Mouse (Mus musculus): ENCODE data around the gene Ntmt1. TPM values are rescaled to one million over a fixed set of nuclear protein-coding genes. Genes with fewer than 3 reads are reported as not detected.

Gene Ntmt1
- polyA plus RNA-seq, 1 experiment from 2014 or later: 121 TPM

DNA sequence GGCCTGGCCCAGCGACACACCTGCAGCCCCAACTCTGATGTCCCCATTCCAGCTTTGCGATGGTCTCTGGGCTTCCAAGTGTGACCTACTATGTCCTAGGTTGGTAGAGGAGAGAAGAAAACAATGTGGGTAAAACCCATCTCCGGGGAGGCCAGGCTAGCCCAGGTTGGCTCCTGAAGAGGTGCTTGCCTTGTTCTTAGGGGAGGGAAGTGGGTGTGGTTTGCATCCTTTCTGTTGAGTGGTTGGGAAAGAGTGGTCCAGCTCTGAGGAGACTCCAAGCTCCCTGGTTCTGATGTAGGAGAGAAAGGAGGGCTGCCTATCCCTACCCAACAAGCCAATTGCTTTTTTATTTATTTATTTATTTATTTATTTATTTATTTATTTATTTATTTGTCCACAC, 57.8 kb downstream of the Ntmt1 start:
- no peaks in the 10 kb centered on the region for H3K36me3 ChIP-seq (ENCODE audit: control insufficient read depth, insufficient read depth)
- 58% methylated on average over 3 of the region's 3 CpGs for WGBS
- no peak overlapping the region for H3K9ac ChIP-seq (replicated peaks; ENCODE audit: low read depth, low read length)
- no peak overlapping the region for H3K4me3 ChIP-seq (replicated peaks; ENCODE audit: low read length)
- H3K27me3 ChIP-seq (replicated peaks; ENCODE audit: control insufficient read depth, insufficient read depth, low read length): 0 out of 2 replicates have a peak, but pooled peaks cover 2% of the 10 kb centered on the region
- no peaks in the 10 kb centered on the region for H3K9me3 ChIP-seq (ENCODE audit: control insufficient read depth, low read length)
- no peak for ATAC-seq
- 0 out of 2 replicates have a peak, but pooled peaks cover 3% of the 10 kb centered on the region for H3K4me1 ChIP-seq (replicated peaks; ENCODE audit: control insufficient read depth, insufficient read depth, low read length)
- no peak overlapping the region for H3K4me2 ChIP-seq (ENCODE audit: low read length)
- no peak overlapping the region for H3K27ac ChIP-seq (ENCODE audit: low read length)

DNA sequence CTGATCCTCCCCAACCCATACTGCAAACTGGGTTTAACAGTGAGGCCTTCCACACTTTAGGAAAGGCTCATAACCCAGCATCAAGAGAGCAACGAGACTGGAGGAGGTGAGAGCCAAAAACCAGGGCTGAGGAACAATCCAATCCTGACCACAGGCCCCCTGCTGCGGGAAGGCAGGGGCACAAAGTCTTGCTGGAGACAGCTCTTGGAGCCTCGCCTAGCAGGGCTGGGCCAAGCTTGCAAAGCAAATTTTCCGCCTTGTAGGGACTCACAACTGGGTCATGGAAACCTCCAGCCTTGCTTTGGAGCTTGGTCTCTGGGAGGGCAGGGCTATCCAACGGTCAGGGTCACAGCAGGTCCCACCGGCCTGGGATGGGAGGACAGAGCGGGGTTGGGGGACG, 63.2 kb downstream of the Ntmt1 start:
- Histone ChIP-seq H3K4me3 (replicated peaks; ENCODE audit: low read length) (no peak overlapping the region), H3K36me3 (ENCODE audit: control insufficient read depth, insufficient read depth) (no peaks in the 10 kb centered on the region), H3K9me3 (ENCODE audit: control insufficient read depth, low read length) (no peaks in the 10 kb centered on the region), H3K9ac (replicated peaks; ENCODE audit: low read depth, low read length) (no peak overlapping the region), H3K4me2 (ENCODE audit: low read length) (no peak overlapping the region), H3K27ac (ENCODE audit: low read length) (no peak overlapping the region), H3K4me1 (replicated peaks; ENCODE audit: control insufficient read depth, insufficient read depth, low read length) (peaks cover 13% of the 10 kb centered on the region), H3K27me3 (replicated peaks; ENCODE audit: control insufficient read depth, insufficient read depth, low read length) (no peaks in the 10 kb centered on the region)
- ATAC-seq: no peak
- 70% methylated on average over 8 of the region's 8 CpGs for WGBS

Other genes starting within 250 kb of the Ntmt1 start
- gene Cstad, start 212.8 kb upstream of the Ntmt1 start, polyA plus RNA-seq (2015; fragmentation: Nextera tagmentation; extraction: Ambion mirVana): 0.89 and 0.93 TPM in 2 replicates
- gene 1700001O22Rik, start 4.2 kb upstream of the Ntmt1 start, polyA plus RNA-seq (2015; fragmentation: Nextera tagmentation; extraction: Ambion mirVana): 2.1 and 2.9 TPM in 2 replicates
- 41.2 and 47.2 TPM in 2 replicates for gene Asb6, start 22.5 kb downstream of the Ntmt1 start, polyA plus RNA-seq (2015; fragmentation: Nextera tagmentation; extraction: Ambion mirVana)
- 1.9 and 4.0 TPM in 2 replicates for gene Prrx2, start 27.1 kb downstream of the Ntmt1 start, polyA plus RNA-seq (2015; fragmentation: Nextera tagmentation; extraction: Ambion mirVana)
- gene Ptges, start 122.0 kb downstream of the Ntmt1 start, polyA plus RNA-seq (2015; fragmentation: Nextera tagmentation; extraction: Ambion mirVana): 3.3 and 4.4 TPM in 2 replicates
- 21.3 and 25.3 TPM in 2 replicates for gene Tor1b, start 145.1 kb downstream of the Ntmt1 start, polyA plus RNA-seq (2015; fragmentation: Nextera tagmentation; extraction: Ambion mirVana)
- gene Tor1a, start 160.1 kb downstream of the Ntmt1 start, polyA plus RNA-seq (2015; fragmentation: Nextera tagmentation; extraction: Ambion mirVana): 105 and 108 TPM in 2 replicates
- gene BC005624, start 174.4 kb downstream of the Ntmt1 start, polyA plus RNA-seq (2015; fragmentation: Nextera tagmentation; extraction: Ambion mirVana): 83.9 and 93.5 TPM in 2 replicates
- 37.6 and 48.8 TPM in 2 replicates for gene Usp20, start 174.5 kb downstream of the Ntmt1 start, polyA plus RNA-seq (2015; fragmentation: Nextera tagmentation; extraction: Ambion mirVana)

Data from forebrain, embryonic 16.5 days (tissue).